Mouse (Mus musculus) thymus, adult 2 months (tissue): ENCODE data around the gene Mthfsd. TPM values are rescaled to one million over a fixed set of nuclear protein-coding genes. Genes with fewer than 3 reads are reported as not detected.

Source experiments
- DNase-seq: peaks from one replicate; pipeline ENCODE4 v3.0.0; 2021
- H3K27ac ChIP-seq: fragments of 200-500 bp; 2 replicates; pipeline ENCODE4 v1.5.1; 2012; ENCODE audit warnings: low read length, control low read depth; ENCODE audit not compliant: control insufficient read depth, insufficient read depth
- H3K27me3 ChIP-seq: fragments of 200-500 bp; 2 replicates; pipeline ENCODE4 v1.6.1; 2012; ENCODE audit warnings: mild to moderate bottlenecking, low read length, moderate library complexity, mixed read lengths; ENCODE audit not compliant: control insufficient read depth, insufficient read depth
- H3K36me3 ChIP-seq: fragments of 200-500 bp; 2 replicates; pipeline ENCODE4 v1.6.1; 2012; ENCODE audit warnings: mild to moderate bottlenecking, low read length, moderate library complexity; ENCODE audit not compliant: control insufficient read depth, insufficient read depth
- H3K4me1 ChIP-seq: fragments of 200-500 bp; replicated peaks from 2 replicates; pipeline ENCODE4 v1.6.1; 2012; ENCODE audit warnings: low read length; ENCODE audit not compliant: control insufficient read depth, insufficient read depth
- H3K4me3 ChIP-seq: fragments of 200-500 bp; 2 replicates; pipeline ENCODE4 v1.5.1; 2012; ENCODE audit warnings: mild to moderate bottlenecking, low read length, control low read depth, moderate library complexity; ENCODE audit not compliant: control insufficient read depth, insufficient read depth
- CTCF ChIP-seq: fragments of 200-500 bp; IDR thresholded peaks from 2 replicates; pipeline ENCODE4 v1.5.1; 2012; ENCODE audit warnings: mild to moderate bottlenecking, control low read depth, low read length, moderate library complexity, borderline replicate concordance; ENCODE audit not compliant: control insufficient read depth, poor library complexity, insufficient read depth; ENCODE audit errors: extremely low read depth
- POLR2A ChIP-seq: fragments of 200-500 bp; IDR thresholded peaks from 2 replicates; pipeline ENCODE4 v1.6.1; 2012; ENCODE audit warnings: mild to moderate bottlenecking, low read length, control low read depth, moderate library complexity; ENCODE audit not compliant: control insufficient read depth, poor library complexity, insufficient read depth; ENCODE audit errors: extremely low read depth
- WGBS: fragments of 180-500 bp; shearing (Covaris S2); methylation state at CpG from one replicate; pipeline ENCODE4 v1.1.7; 2018; 5-methylcytosine and 5-hydroxymethylcytosine counted together
- polyA plus RNA-seq: library from polyadenylated mRNA; depleted of rRNA; stranded (reverse); fragments of >200 nt; gene quantifications from 2 replicates; pipeline ENCODE4 v1.2.3, GENCODE M21; 2012

Gene Mthfsd
- polyA plus RNA-seq, 1 experiment: 69.4 TPM

- Histone ChIP-seq H3K4me1 (no peaks in the 10 kb centered on the region), H3K27ac (no peak within 1 kb of the TSS), H3K4me3 (no peak within 1 kb of the TSS), H3K36me3 (no peaks in the 10 kb centered on the region), H3K27me3 (peaks cover 22% of the 10 kb centered on the region)
- WGBS: 7% methylated on average over 43 of the region's 43 CpGs
- no peak for DNase-seq
- TF ChIP-seq CTCF: no peak
Measured at GRCm38 (mm10) chr8:121127756-121128375, 19.7 kb upstream of the Mthfsd start, which contains the start of gene Foxl1. Gene Foxl1 (plus strand): TSS chr8:121127940.

- WGBS: 17% methylated on average over 11 of the region's 11 CpGs
- H3K27me3 ChIP-seq: peaks cover 22% of the 10 kb centered on the region
Measured at GRCm38 (mm10) chr8:121127291-121127701, 19.1 kb upstream of the Mthfsd start.

GRCm38 (mm10) chr8:121126694-121127093, 18.5 kb upstream of the Mthfsd start:
- H3K4me3 ChIP-seq: no peak overlapping the region
- WGBS: 29% methylated on average over 6 of the region's 6 CpGs
- no peak for DNase-seq
- H3K27me3 ChIP-seq: peaks cover 22% of the 10 kb centered on the region
- no peak overlapping the region for H3K27ac ChIP-seq
- H3K36me3 ChIP-seq: no peaks in the 10 kb centered on the region
- TF ChIP-seq CTCF (no peak), POLR2A (no peak)
- H3K4me1 ChIP-seq: no peaks in the 10 kb centered on the region

More at GRCm38 (mm10) chr8:121127291-121127701, 19.1 kb upstream of the Mthfsd start:
- Histone ChIP-seq H3K36me3 (no peaks in the 10 kb centered on the region), H3K4me3 (no peak overlapping the region), H3K4me1 (no peaks in the 10 kb centered on the region), H3K27ac (no peak overlapping the region)
- no peak for TF ChIP-seq CTCF
- no peak for TF ChIP-seq POLR2A
- DNase-seq: no peak

- no peaks in the 10 kb centered on the region for H3K36me3 ChIP-seq
- no peak for DNase-seq
- TF ChIP-seq CTCF (no peak), POLR2A (no peak)
- H3K27ac ChIP-seq: no peak overlapping the region
- WGBS: 18% methylated on average over 6 of the region's 6 CpGs
- peaks cover 24% of the 10 kb centered on the region for H3K27me3 ChIP-seq
- no peak overlapping the region for H3K4me3 ChIP-seq
- no peaks in the 10 kb centered on the region for H3K4me1 ChIP-seq
Measured at GRCm38 (mm10) chr8:121126191-121126590, 18.0 kb upstream of the Mthfsd start.

GRCm38 (mm10) chr8:121125311-121125876, 17.2 kb upstream of the Mthfsd start:
- DNase-seq: no peak
- 6% methylated on average over 36 of the region's 36 CpGs for WGBS
- TF ChIP-seq POLR2A (no peak), CTCF (no peak)
- H3K27me3 ChIP-seq: peaks cover 29% of the 10 kb centered on the region
- H3K4me1 ChIP-seq: 0 out of 2 replicates have a peak, but pooled peaks cover 5% of the 10 kb centered on the region
- H3K4me3 ChIP-seq: no peak overlapping the region
- H3K36me3 ChIP-seq: no peaks in the 10 kb centered on the region
- no peak overlapping the region for H3K27ac ChIP-seq

GRCm38 (mm10) chr8:121124547-121125239, 16.5 kb upstream of the Mthfsd start:
- Histone ChIP-seq H3K4me3 (no peak overlapping the region), H3K4me1 (0 out of 2 replicates have a peak, but pooled peaks cover 5% of the 10 kb centered on the region), H3K27ac (no peak overlapping the region), H3K27me3 (peaks cover 29% of the 10 kb centered on the region), H3K36me3 (no peaks in the 10 kb centered on the region)
- no peak for DNase-seq
- WGBS: 19% methylated on average over 17 of the region's 17 CpGs
- no peak for TF ChIP-seq CTCF
- TF ChIP-seq POLR2A: no peak

GRCm38 (mm10) chr8:121123113-121123512, 14.9 kb upstream of the Mthfsd start:
- 94% methylated on average over 2 of the region's 2 CpGs for WGBS
- Histone ChIP-seq H3K36me3 (no peaks in the 10 kb centered on the region), H3K4me3 (no peak overlapping the region), H3K27ac (no peak overlapping the region), H3K4me1 (0 out of 2 replicates have a peak, but pooled peaks cover 5% of the 10 kb centered on the region), H3K27me3 (peaks cover 27% of the 10 kb centered on the region)
- TF ChIP-seq POLR2A (no peak), CTCF (no peak)
- DNase-seq: no peak
